Mouse (Mus musculus): Measurements from ENCODE around the gene Btbd35f22. TPM values are rescaled to one million over a fixed set of nuclear protein-coding genes. Genes with fewer than 3 reads are reported as not detected.

Btbd35f22 gene
- polyA plus RNA-seq (2014; fragmentation: Illumina TruSeq; extraction: RNeasy Lipid Tissue Mini Kit (QIAGEN cat#74804); ENCODE audit: low read depth, low replicate concordance) = not detected

GRCm38 (mm10) chrX:32047529-32047928 is at the start of gene Btbd35f22:
TSS of gene Btbd35f22 (plus strand) at chrX:32047829.

Other genes with a start within 250 kb of the Btbd35f22 start
- not detected for gene Gm21637, start 85.8 kb upstream of the Btbd35f22 start, polyA plus RNA-seq (2014; fragmentation: Illumina TruSeq; extraction: RNeasy Lipid Tissue Mini Kit (QIAGEN cat#74804); ENCODE audit: low read depth, low replicate concordance)
- gene Btbd35f2, start 230.6 kb downstream of the Btbd35f22 start, polyA plus RNA-seq (2014; fragmentation: Illumina TruSeq; extraction: RNeasy Lipid Tissue Mini Kit (QIAGEN cat#74804); ENCODE audit: low read depth, low replicate concordance) = not detected

Measured in sigmoid colon, adult 10 weeks (tissue).